Mouse (Mus musculus): ENCODE results near the gene Serhl.

GRCm38 (mm10) chr15:83162818-83163485 lies 73.6 kb downstream of the Serhl start:
- TF ChIP-seq POLR2A (IDR thresholded peaks at IDR 0.05; ENCODE audit: control insufficient read depth, extremely low read depth, insufficient read depth, low read length, poor library complexity) = no peak
- no peak for TF ChIP-seq CTCF (IDR thresholded peaks at IDR 0.05; ENCODE audit: borderline replicate concordance, control insufficient read depth, extremely low read depth, insufficient read depth, low read length, poor library complexity)
